Mouse (Mus musculus) urinary bladder, postnatal 25 days (tissue): ENCODE data around the gene N4bp2l2.

Experiments
- DNase-seq: peaks from one replicate; pipeline ENCODE4 v3.0.0; 2022; ENCODE audit warnings: low spot score

Gene N4bp2l2

DNA sequence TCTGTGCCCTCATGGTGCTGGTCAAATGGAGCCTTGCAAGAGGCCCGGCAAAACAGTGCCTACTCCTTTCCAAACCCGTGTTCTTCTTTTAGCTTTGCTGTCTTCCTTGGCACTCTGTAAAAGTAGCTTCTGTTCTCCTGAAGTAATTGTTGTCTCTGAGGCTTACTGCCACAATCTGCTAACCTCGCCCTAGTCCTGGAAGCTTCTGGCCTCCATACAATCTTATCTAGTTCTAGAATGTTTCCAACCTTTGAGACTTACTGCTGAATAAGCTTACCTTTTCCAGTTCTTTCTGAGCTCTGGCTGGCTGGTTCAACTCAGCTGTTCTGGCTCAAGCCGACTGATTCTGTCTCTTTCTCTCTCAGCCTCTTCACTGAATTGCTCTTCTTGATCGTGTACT is 104.2 kb downstream of the N4bp2l2 start:
- DNase-seq = no peak

DNA sequence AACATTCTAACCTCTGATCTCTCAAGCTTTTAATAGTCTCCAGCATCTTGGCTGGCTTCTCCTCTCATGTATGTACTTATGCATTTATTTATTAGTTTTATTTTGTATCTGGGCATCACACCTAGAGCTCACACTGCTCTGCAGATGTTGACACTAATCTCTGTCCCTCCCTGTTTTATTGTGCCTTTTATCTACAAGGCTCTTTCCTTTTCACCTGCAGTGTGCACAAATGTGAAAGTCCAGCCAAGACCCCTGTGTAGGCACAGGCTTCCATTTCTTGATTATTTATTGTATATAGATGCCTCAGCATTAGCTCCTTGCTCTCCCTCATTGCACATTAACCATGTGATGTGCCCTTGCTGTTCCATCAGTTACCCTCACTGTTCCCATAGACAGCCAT is 104.6 kb downstream of the N4bp2l2 start:
- DNase-seq = no peak

- DNase-seq = no peak
These were observed 105.1 kb downstream of the N4bp2l2 start for GRCm38 (mm10) chr5:150560851-150561250.

DNA sequence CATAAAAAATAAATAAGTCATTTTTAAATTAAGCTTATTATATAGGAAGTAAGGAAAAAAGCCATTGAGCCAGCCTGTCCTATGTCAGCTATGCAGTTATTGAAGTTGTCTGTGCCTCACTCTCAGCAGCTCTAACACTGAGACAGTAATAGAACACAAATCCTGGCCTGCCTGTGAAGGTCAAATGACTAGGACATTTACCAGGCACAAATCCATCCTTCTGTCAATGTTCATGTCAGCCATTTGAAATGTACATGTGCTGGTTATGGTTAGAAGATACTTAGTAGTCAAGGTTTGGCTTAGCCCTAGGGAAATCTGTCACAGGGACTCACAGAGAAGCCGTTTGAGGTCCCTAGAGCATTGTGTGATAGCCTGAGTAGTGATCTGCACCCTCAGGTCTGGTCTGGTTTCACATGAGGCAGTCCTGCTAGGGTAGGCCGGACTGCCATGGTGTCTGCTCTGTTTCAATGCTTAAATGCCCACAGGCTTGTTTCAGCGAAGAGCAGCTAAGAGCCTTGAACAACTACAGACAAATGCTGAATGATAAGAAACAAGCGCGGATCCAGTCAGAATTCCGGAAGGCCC is 106.4 kb downstream of the N4bp2l2 start:
- no peak for DNase-seq
